Mouse (Mus musculus): ENCODE measurements around the gene Bod1l. TPM values are rescaled to one million over a fixed set of nuclear protein-coding genes. Genes with fewer than 3 reads are reported as not detected.

Bod1l gene
- polyA plus RNA-seq (2014; fragmentation: Illumina TruSeq; extraction: RNeasy Lipid Tissue Mini Kit (QIAGEN cat#74804); ENCODE audit: insufficient read depth, low read depth, low replicate concordance) = 3.7 TPM

DNA sequence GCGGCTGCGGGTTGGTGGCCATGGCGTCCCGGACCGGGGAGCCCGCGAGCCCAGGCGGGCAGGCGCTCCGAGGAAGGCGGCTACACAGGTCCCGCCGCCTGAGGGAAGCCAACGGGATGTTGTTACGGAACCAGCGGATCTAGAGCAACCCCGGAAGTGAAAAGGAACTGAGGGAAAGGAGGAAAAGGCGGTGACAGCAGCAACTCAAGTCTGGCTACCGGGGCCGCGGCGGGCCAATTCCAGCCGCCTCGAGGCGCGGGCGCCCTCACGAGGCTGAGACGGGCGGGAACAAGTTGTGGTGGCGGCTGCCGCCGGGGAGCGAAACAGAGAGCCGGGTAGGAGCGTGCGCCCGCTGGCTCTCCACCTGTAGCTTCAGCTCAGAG is at the start of gene Bod1l:
Gene Bod1l, minus strand, starts transcription at position 169 of the 383 bp plus-strand sequence.

DNA sequence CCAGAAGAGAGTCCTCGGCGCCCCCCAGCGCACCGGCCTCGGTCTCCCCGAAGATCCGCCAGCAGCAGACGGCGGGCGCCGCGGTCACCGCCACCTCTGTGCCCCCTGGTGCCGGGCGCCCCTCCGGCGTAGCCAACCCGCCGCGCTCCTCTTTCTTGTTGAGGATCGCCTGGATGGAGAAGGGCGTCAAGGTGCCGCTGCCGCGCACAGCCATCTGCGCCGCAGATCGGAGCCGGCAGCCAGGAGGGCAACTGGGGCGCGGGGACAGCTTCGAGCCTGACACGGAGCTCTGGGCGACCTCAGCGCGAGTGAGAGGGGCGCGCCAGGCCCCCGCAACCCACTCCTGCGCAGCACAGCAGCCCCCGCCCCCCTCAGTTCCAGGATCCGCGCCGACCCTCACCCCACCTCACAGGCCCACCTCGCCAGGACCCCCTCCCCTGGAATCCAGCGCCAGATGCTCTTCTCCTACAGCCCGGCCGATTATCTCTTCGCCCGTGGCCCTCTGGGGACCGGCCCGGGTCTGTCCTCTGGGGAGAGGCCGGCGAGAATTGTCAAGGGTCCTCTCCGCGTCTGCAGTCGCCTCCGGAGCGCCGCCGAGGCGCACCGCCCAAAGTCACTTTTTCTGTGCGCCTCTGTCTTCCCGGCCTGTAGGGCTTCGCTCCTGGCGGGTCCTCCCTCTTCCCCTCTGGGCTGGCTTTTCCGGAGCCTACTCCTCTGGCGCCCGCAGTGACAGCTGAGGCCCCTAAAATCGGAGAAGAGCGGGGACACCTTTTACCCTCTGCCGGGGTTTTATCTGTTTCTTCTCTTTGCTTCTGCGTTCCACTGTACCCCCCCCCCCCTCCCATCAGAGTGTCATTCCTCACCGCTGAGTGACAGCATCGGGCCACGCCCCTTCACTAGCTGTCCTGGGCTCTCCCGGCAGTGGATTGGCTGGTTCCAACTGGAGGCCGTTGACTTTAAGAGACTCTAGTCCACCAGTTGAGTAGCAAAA is 80.1 kb downstream of the Bod1l start, which contains the start of gene Nkx3-2:
Gene Nkx3-2, minus strand, starts transcription at position 771 of the 991 bp plus-strand sequence.

Other genes with a start within 250 kb of the Bod1l start
- 50.1 TPM for gene Rab28, start 136.2 kb downstream of the Bod1l start, polyA plus RNA-seq (2014; fragmentation: Illumina TruSeq; extraction: RNeasy Lipid Tissue Mini Kit (QIAGEN cat#74804); ENCODE audit: insufficient read depth, low read depth, low replicate concordance)
- gene Nkx3-2, start 79.8 kb downstream of the Bod1l start, polyA plus RNA-seq (2014; fragmentation: Illumina TruSeq; extraction: RNeasy Lipid Tissue Mini Kit (QIAGEN cat#74804); ENCODE audit: insufficient read depth, low read depth, low replicate concordance) = not detected
- gene Gm16223, start 223.6 kb upstream of the Bod1l start, polyA plus RNA-seq (2014; fragmentation: Illumina TruSeq; extraction: RNeasy Lipid Tissue Mini Kit (QIAGEN cat#74804); ENCODE audit: insufficient read depth, low read depth, low replicate concordance) = not detected

Data from lung, adult 10 weeks (tissue).